Mouse (Mus musculus) CD8-positive naive resting alpha-beta T cell, adult 2 months (primary cell): ENCODE measurements around the gene Vav1.
"Not testable (repeated sequence)": the region's sequence is repeated elsewhere in the genome, so short reads cannot be mapped to it uniquely, and the experiment has no call there.

Experiments used
- DNase-seq, 2 experiments: peaks; one replicate each; pipeline ENCODE4 v3.0.0; 2022; ENCODE audit warnings: low read depth in 2 of 2, low spot score in 2 of 2

Gene Vav1

GRCm38 (mm10) chr17:57251431-57251830, 27.5 kb upstream of the Vav1 start:
- no peak for DNase-seq

- no peak for DNase-seq
These were observed 25.6 kb upstream of the Vav1 start for GRCm38 (mm10) chr17:57253306-57253705.

DNA sequence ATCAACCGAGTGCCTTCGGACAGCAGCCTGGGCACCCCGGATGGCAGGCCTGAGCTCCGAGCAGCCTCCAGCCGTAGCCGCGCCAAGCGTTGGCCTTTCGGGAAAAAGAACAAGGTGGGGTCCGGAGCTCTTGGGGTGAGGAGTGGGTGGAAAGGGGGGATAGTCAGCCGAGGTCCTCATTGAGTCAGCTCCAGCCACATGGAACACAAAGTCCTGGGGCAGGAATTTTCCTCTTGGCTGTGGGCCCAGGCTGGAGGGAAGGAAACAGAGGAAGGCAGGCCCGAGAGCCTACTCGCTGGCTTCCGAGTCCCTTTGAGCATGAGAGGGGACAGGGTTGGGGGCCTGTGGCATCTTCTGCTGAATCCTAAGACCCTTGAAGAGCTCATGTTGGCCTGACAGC, 23.5 kb upstream of the Vav1 start:
- no peak for DNase-seq

GRCm38 (mm10) chr17:57256921-57257485, 21.9 kb upstream of the Vav1 start:
- DNase-seq, result no peak

DNA sequence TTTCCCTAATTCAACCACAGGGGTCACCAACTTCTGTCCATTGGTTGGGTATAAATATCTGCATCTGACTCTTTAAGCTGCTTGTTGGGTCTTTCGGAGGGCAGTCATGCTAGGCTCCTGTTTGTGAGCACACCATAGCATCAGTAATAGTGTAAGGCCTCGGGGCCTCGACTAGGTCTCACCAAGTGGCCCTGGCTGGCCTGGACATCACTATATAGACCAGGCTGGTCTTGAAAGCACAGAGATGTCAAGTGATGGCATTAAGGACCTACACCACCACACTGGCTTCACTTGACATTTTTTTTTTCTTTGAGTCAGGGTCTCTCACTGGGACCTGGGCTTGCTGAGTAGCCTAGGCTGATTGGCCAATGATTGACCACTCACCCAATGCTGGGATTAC, 20.7 kb upstream of the Vav1 start:
- no peak for DNase-seq

GRCm38 (mm10) chr17:57259742-57260141, 19.2 kb upstream of the Vav1 start:
- no peak for DNase-seq

GRCm38 (mm10) chr17:57260351-57260750, 18.5 kb upstream of the Vav1 start:
- no peak for DNase-seq

DNA sequence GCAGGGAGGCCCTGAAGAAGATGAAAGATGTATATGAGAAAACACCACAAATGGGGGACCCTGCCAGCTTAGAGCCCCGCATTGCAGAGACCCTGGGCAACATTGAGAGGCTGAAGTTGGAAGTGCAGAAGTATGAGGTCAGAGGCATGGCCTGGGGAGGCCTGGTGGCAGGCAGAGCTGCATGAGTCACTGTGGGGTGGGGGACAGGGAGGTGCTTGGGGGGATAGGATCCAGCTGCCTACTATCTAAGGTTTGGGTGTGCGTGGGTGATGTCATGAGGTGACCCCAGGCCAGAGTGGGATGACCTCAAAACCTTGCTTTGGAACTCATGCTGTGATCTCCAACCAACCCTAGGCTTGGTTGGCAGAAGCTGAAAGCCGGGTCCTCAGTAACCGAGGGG, 17.6 kb upstream of the Vav1 start:
- DNase-seq, result no peak

GRCm38 (mm10) chr17:57261796-57262195, 17.1 kb upstream of the Vav1 start:
- DNase-seq, result no peak

GRCm38 (mm10) chr17:57262901-57263550, 15.9 kb upstream of the Vav1 start:
- no peak for DNase-seq

DNA sequence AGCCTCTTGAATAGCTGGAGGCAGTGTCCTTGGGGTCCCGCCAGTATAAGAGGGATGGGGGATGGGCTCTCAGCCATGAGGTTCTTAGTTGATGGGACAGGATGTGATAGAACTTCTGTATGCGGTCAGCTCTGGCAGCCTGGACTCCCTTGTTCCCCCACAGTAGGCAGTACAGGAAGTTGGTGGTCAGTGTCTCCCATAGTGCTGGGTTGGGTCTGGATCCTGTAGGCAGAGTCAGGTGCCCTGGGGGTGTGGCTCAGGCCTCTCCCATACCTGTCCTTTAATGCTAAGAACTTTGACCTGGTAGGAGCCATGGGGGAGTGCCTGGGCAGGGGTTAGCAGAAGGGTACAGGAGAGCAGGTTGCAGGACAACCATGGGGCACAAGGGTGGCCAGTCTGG, 14.7 kb upstream of the Vav1 start:
- DNase-seq, result no peak

GRCm38 (mm10) chr17:57264972-57265945, 13.6 kb upstream of the Vav1 start:
- no peak for DNase-seq

DNA sequence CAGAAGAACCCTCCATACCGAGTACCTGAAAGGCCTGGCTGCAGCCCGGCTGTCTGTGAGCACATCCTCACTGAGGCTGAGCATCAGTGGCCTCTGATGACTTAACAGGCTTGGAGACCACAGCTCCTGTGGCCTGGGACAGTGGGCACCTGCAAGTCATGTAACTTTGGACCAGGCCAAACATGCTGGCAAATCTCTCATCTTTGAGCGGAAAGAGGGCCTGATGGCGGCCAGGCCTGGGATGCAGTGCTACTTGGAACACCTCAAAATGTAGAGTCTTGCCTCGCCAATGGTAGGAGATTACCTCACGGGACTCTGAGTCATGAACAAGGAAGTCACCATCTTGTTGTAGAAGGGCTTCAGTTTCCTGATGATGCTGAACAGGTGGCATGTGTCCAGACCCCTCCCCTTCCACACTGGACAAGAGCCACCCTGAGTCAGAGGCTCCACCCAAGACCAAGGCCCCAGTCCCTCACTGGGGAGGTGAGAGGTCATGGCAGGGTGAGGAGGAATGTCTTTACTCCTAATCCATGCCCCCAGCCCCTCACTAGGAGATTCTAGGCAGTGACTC, 11.3 kb upstream of the Vav1 start:
- DNase-seq, result no peak

GRCm38 (mm10) chr17:57271301-57271700, 7.6 kb upstream of the Vav1 start:
- DNase-seq, result no peak

GRCm38 (mm10) chr17:57273846-57274245, 5.1 kb upstream of the Vav1 start:
- no peak for DNase-seq

- no peak for DNase-seq
These were observed 4.2 kb upstream of the Vav1 start for GRCm38 (mm10) chr17:57274686-57275085.

DNA sequence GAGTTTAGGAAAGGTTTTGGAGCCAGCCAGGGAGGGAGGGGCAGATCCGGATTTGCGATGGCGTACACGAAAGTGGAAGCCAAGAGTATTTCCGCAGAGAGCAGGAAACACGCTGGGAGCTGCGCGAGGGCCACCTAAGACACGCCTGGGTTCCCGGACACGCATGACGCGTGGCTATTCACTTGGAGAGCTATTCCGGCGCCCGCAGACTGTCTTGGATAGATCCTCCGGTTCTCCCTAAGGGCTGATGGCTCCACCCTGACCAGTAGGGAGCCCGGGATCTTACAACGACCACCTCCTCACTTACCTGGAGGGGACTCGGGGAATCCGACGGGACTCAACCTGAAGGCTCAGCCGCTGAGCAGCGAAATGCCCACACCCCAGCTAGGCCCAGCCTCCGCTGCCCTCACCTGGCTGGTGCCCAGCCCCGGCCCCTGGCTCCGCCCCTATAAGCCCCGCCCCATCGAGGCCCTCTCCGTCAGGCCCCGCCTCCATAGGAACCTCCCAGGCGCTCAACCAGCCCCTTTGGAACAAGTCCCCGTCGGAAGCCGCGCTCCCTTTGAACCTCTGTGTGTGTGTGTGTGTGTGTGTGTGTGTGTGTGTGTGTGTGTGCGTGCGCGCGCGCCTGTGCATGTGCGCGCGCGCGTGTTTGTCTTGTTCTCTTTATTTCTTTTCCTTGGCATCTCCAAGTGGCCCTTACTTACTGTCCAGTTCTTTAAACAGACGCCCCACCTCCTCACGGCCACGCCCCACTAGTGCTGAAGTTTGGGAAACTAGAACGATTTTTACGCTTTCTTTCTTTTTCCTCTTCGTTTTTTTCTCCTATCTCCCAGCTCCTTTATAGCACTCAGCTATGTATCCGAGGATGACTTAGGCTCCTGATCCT, 3.5 kb upstream of the Vav1 start:
- peak; percentile 84 to 86 for DNase-seq

GRCm38 (mm10) chr17:57275997-57276351, 2.9 kb upstream of the Vav1 start:
- no peak for DNase-seq

DNA sequence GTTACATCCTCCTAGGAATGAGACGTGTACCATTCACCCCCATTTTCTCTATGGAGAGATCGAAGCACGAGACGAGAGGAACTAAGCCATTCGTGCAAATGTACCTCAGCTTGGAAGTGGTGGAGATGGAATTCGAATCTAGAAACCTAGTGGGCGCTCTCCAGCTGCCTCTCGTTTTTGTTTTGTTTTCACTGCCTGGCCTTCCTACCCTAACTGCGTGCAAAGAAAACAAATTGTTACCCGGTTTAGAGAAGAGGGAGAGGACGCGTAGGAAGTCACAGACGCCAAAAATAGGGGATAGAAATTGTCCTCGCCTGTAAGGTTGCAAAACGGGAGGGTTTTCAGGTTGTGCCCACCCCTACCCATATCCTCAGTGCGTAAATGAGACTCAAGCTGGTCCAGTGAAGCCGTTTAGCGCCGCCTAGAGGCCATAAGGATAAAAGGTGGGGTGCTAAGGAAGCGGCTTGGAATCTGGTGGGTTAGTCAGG, 2.2 kb upstream of the Vav1 start:
- DNase-seq, result peak; percentile 50 to 64

- DNase-seq, result not testable (repeated sequence)
These were observed 1.2 kb upstream of the Vav1 start for GRCm38 (mm10) chr17:57277598-57278261.
